Mouse (Mus musculus): Measurements from ENCODE around the gene Nipal3. TPM values are rescaled to one million over a fixed set of nuclear protein-coding genes. Genes with fewer than 3 reads are reported as not detected.

Gene Nipal3
- polyA plus RNA-seq, 1 experiment = 0.91 TPM

- no peak for TF ChIP-seq MAX (IDR thresholded peaks at IDR 0.05)
- no peak for TF ChIP-seq FOSL1 (IDR thresholded peaks at IDR 0.05; ENCODE audit: insufficient read depth, low read length, poor library complexity, severe bottlenecking)
- no peak for TF ChIP-seq CTCF (IDR thresholded peaks at IDR 0.05; ENCODE audit: control insufficient read depth, insufficient read depth, insufficient read length)
- TF ChIP-seq USF1 (IDR thresholded peaks at IDR 0.05; ENCODE audit: low read depth) = no peak
- TF ChIP-seq MYOG (IDR thresholded peaks at IDR 0.05; ENCODE audit: control insufficient read depth, extremely low read depth, insufficient read length) = no peak
- TF ChIP-seq CEBPB (IDR thresholded peaks at IDR 0.05; ENCODE audit: low read depth) = no peak
- TF ChIP-seq MYOD1 (IDR thresholded peaks at IDR 0.05; ENCODE audit: control insufficient read depth, insufficient read length, low read depth) = no peak
- H3K79me3 ChIP-seq (ENCODE audit: low read depth) = no peaks in the 10 kb centered on the region
- no peak overlapping the region for H3ac ChIP-seq (ENCODE audit: control insufficient read depth, insufficient read length, low read depth)
- H3K79me2 ChIP-seq (ENCODE audit: control insufficient read depth, insufficient read depth) = no peaks in the 10 kb centered on the region
- no peaks in the 10 kb centered on the region for H3K36me3 ChIP-seq (ENCODE audit: control insufficient read depth, insufficient read depth)
- peaks cover 31% of the 10 kb centered on the region for H3K27me3 ChIP-seq (ENCODE audit: control insufficient read depth, insufficient read depth, insufficient read length)
- H3K4me3 ChIP-seq (ENCODE audit: insufficient read depth, poor library complexity, severe bottlenecking) = no peak overlapping the region
Measured at GRCm38 (mm10) chr4:135397551-135397950, 97.3 kb downstream of the Nipal3 start.

DNA sequence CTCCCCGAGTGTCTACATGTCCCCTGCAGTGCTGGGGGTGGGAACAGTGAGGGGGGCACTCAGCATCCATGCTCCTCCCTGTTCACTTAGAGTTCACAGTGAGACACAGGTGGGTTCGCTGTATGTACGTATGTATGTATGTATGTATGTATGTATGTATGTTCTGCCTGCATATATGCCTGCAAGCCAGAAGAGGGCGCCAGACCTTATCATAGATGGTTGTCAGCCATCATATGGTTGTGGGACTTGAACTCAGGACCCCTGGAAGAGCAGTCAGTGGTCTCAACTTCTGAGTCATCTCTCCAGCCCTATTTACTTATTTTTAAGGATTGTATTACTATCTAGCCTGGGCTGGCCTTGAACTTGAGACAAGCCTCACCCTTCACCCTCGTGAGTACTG is 98.5 kb downstream of the Nipal3 start:
- Histone ChIP-seq H3K36me3 (ENCODE audit: control insufficient read depth, insufficient read depth) (no peaks in the 10 kb centered on the region), H3ac (ENCODE audit: control insufficient read depth, insufficient read length, low read depth) (no peak overlapping the region), H3K79me2 (ENCODE audit: control insufficient read depth, insufficient read depth) (no peaks in the 10 kb centered on the region), H3K79me3 (ENCODE audit: low read depth) (no peaks in the 10 kb centered on the region), H3K27me3 (ENCODE audit: control insufficient read depth, insufficient read depth, insufficient read length) (peaks cover 31% of the 10 kb centered on the region), H3K4me3 (ENCODE audit: insufficient read depth, poor library complexity, severe bottlenecking) (no peak overlapping the region)
- TF ChIP-seq MAX (IDR thresholded peaks at IDR 0.05) = no peak
- TF ChIP-seq USF1 (IDR thresholded peaks at IDR 0.05; ENCODE audit: low read depth) = no peak
- no peak for TF ChIP-seq FOSL1 (IDR thresholded peaks at IDR 0.05; ENCODE audit: insufficient read depth, low read length, poor library complexity, severe bottlenecking)
- no peak for TF ChIP-seq MYOD1 (IDR thresholded peaks at IDR 0.05; ENCODE audit: control insufficient read depth, insufficient read length, low read depth)
- TF ChIP-seq CTCF (IDR thresholded peaks at IDR 0.05; ENCODE audit: control insufficient read depth, insufficient read depth, insufficient read length) = no peak
- no peak for TF ChIP-seq CEBPB (IDR thresholded peaks at IDR 0.05; ENCODE audit: low read depth)
- TF ChIP-seq MYOG (IDR thresholded peaks at IDR 0.05; ENCODE audit: control insufficient read depth, extremely low read depth, insufficient read length) = no peak

Small RNAs within 50 kb of the gene (microRNA-seq; reads per million reads assigned to microRNA genes)
- gene Gm25317 (ENCODE audit: borderline microRNAs expressed) = not detected
- gene Mir700 (ENCODE audit: borderline microRNAs expressed) = 183 reads per million, percentile 77 among the genes with 10 or more reads in this experiment

Other genes starting within 250 kb of the Nipal3 start
- gene Clic4, start 222.2 kb downstream of the Nipal3 start, polyA plus RNA-seq (2012; fragmentation: generic; extraction: Trizol) = 139 TPM
- gene Srrm1, start 141.7 kb downstream of the Nipal3 start, polyA plus RNA-seq (2012; fragmentation: generic; extraction: Trizol) = 62.6 TPM
- 0.02 TPM for gene Ncmap, start 96.8 kb downstream of the Nipal3 start, polyA plus RNA-seq (2012; fragmentation: generic; extraction: Trizol)
- 9.2 TPM for gene Rcan3, start 61.2 kb downstream of the Nipal3 start, polyA plus RNA-seq (2012; fragmentation: generic; extraction: Trizol)
- gene Stpg1, start 248 bp downstream of the Nipal3 start, polyA plus RNA-seq (2012; fragmentation: generic; extraction: Trizol) = 0.01 TPM
- 0.49 TPM for gene Grhl3, start 78.6 kb upstream of the Nipal3 start, polyA plus RNA-seq (2012; fragmentation: generic; extraction: Trizol)
- not detected for gene Ifnlr1, start 191.2 kb upstream of the Nipal3 start, polyA plus RNA-seq (2012; fragmentation: generic; extraction: Trizol)
- gene Il22ra1, start 233.1 kb upstream of the Nipal3 start, polyA plus RNA-seq (2012; fragmentation: generic; extraction: Trizol) = 0.04 TPM